Comparison of ENCODE assay signal across 8 mouse cellular contexts in the genomic region with DNA sequence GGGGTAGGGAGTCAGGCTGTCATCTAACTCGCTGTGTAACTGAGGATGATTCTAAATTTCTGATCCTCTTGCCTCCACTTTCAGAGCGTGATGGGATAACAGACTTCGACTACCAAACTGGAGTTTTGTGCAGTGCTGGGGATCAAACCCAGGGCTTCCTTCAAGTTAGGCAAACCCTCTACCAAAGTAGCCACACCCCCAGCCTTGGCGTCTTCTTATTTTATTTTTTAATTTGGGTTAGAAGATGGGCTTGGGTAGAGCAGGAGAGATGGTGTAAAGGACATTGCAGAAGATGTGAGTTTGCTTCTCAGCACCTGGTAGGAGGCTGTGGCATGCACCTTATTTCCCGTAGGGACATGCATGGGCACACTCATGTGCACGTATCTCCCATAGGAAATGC. TPM values are rescaled to one million over a fixed set of nuclear protein-coding genes. Genes with fewer than 3 reads are reported as not detected.
DNase-seq lines count a peak whose midpoint lies in the region; ATAC-seq and TF ChIP-seq lines count a peak whose summit lies in the region.

No protein-coding gene starts in this region.

- H3K9ac ChIP-seq in lung, postnatal 0 days (replicated peaks; ENCODE audit: low read depth) = peak overlapping the region; percentile 72
- peak overlapping the region; percentile 86 for H3K9ac ChIP-seq in limb, embryonic 13.5 days
- peak overlapping the region; percentile 23; the same call in 1 of the 2 replicates for H3K9ac ChIP-seq in stomach, embryonic 15.5 days

- peak; percentile 41 for DNase-seq in cerebellum, adult 11 months
- DNase-seq in cerebellum, postnatal 4 days (ENCODE audit: low spot score in 2 of 2) = no peak
- no peak for DNase-seq in lung, postnatal 0 days (ENCODE audit: low spot score)
- DNase-seq in lung, adult 18-20 months = no peak
- no peak for DNase-seq in thymus, postnatal 4 days
- DNase-seq in adrenal gland, postnatal 36 days = no peak

- no peak overlapping the region for H3K27ac ChIP-seq in lung, postnatal 0 days (ENCODE audit: low read length)
- H3K27ac ChIP-seq in limb, embryonic 13.5 days = peak overlapping the region; percentile 48; the same call in 1 of the 2 replicates
- no peak overlapping the region for H3K27ac ChIP-seq in stomach, embryonic 15.5 days

- peaks cover 15% of the 10 kb centered on the region; the same call in 1 of the 2 replicates for H3K4me1 ChIP-seq in lung, postnatal 0 days (ENCODE audit: insufficient read depth, low read depth, low read length)
- H3K4me1 ChIP-seq in limb, embryonic 13.5 days = peaks cover 24% of the 10 kb centered on the region
- peaks cover 17% of the 10 kb centered on the region for H3K4me1 ChIP-seq in stomach, embryonic 15.5 days

- peak overlapping the region; percentile 81 for H3K4me2 ChIP-seq in lung, postnatal 0 days (replicated peaks; ENCODE audit: low read depth, low read length)
- peak overlapping the region; percentile 70 for H3K4me2 ChIP-seq in limb, embryonic 13.5 days (replicated peaks)
- peak overlapping the region; percentile 72 for H3K4me2 ChIP-seq in stomach, embryonic 15.5 days

- H3K27me3 ChIP-seq in lung, postnatal 0 days (replicated peaks; ENCODE audit: insufficient read depth, low read length) = no peaks in the 10 kb centered on the region
- H3K27me3 ChIP-seq in limb, embryonic 13.5 days = no peaks in the 10 kb centered on the region
- H3K27me3 ChIP-seq in stomach, embryonic 15.5 days (replicated peaks) = no peaks in the 10 kb centered on the region

- no peaks in the 10 kb centered on the region for H3K9me3 ChIP-seq in lung, postnatal 0 days (ENCODE audit: low read length)
- no peaks in the 10 kb centered on the region for H3K9me3 ChIP-seq in limb, embryonic 13.5 days
- H3K9me3 ChIP-seq in stomach, embryonic 15.5 days = no peaks in the 10 kb centered on the region

- 19% methylated on average over 6 of the region's 6 CpGs for WGBS in lung, postnatal 0 days
- WGBS in limb, embryonic 13.5 days = 33% methylated on average over 6 of the region's 6 CpGs
- WGBS in stomach, embryonic 15.5 days = 26% methylated on average over 6 of the region's 6 CpGs

- no peak for TF ChIP-seq EP300 in lung, postnatal 0 days (IDR thresholded peaks at IDR 0.05)

- H3K4me3 ChIP-seq in lung, postnatal 0 days (ENCODE audit: low read depth, low read length) = peak overlapping the region; percentile 76
- peak overlapping the region; percentile 86 for H3K4me3 ChIP-seq in limb, embryonic 13.5 days
- H3K4me3 ChIP-seq in stomach, embryonic 15.5 days (replicated peaks) = peak overlapping the region; percentile 79

- no peak for ATAC-seq in lung, postnatal 0 days
- ATAC-seq in limb, embryonic 13.5 days (ENCODE audit: low FRiP score, low read depth) = peak; percentile 18
- ATAC-seq in stomach, embryonic 15.5 days (ENCODE audit: insufficient read depth, low FRiP score, low read depth) = no peak

- H3K36me3 ChIP-seq in lung, postnatal 0 days (ENCODE audit: insufficient read depth, low read length) = no peaks in the 10 kb centered on the region
- no peaks in the 10 kb centered on the region for H3K36me3 ChIP-seq in limb, embryonic 13.5 days
- no peaks in the 10 kb centered on the region for H3K36me3 ChIP-seq in stomach, embryonic 15.5 days

- TF ChIP-seq CTCF in lung, postnatal 0 days (IDR thresholded peaks at IDR 0.05) = no peak

RNA-seq across cellular contexts. Expression of a gene that starts 0.5 kb away (rescaled TPM):
- 40.5 and 54.3 TPM in 2 replicates for polyA plus RNA-seq in lung, postnatal 0 days (2015; fragmentation: Nextera tagmentation; extraction: Ambion mirVana)
- polyA plus RNA-seq in limb, embryonic 13.5 days (2015; fragmentation: Nextera tagmentation; extraction: Ambion mirVana) = 67.8 and 69.7 TPM in 2 replicates
- polyA plus RNA-seq in stomach, embryonic 15.5 days (2015; fragmentation: Nextera tagmentation; extraction: Ambion mirVana) = 61.4 and 70.1 TPM in 2 replicates
- total RNA-seq in adrenal gland, postnatal 36 days (2021) = 100 to 1,000 TPM in 1 of 2 experiments, 10 to 100 TPM in 1; 82.5 to 195 TPM

Comparison
In these comparisons a context has a peak if more than half of its experiments do, and no peak if none do; other contexts are left out.
1. H3K9ac ChIP-seq: peak in every context shown above with its lines; median percentile 86 in limb, embryonic 13.5 days; 72 in lung, postnatal 0 days; 23 in stomach, embryonic 15.5 days.